Mouse (Mus musculus): ENCODE data around the gene Mrpl36.

Mrpl36 gene

GRCm38 (mm10) chr13:73347171-73347570, 18.9 kb downstream of the Mrpl36 start:
- no peak for DNase-seq

- DNase-seq: no peak
These were observed 19.8 kb downstream of the Mrpl36 start for GRCm38 (mm10) chr13:73347922-73348650.

- no peak for DNase-seq
These were observed 22.4 kb downstream of the Mrpl36 start for GRCm38 (mm10) chr13:73350741-73351140.

- no peak for DNase-seq
These were observed 23.6 kb downstream of the Mrpl36 start for GRCm38 (mm10) chr13:73351910-73352309.

- no peak for DNase-seq
These were observed 24.2 kb downstream of the Mrpl36 start for GRCm38 (mm10) chr13:73352491-73352890.

- no peak for DNase-seq
These were observed 28.8 kb downstream of the Mrpl36 start for GRCm38 (mm10) chr13:73357106-73357505.

GRCm38 (mm10) chr13:73373367-73373766, 45.1 kb downstream of the Mrpl36 start:
- no peak for DNase-seq

GRCm38 (mm10) chr13:73374612-73375011, 46.3 kb downstream of the Mrpl36 start:
- DNase-seq: no peak

- DNase-seq: no peak
These were observed 49.3 kb downstream of the Mrpl36 start for GRCm38 (mm10) chr13:73377637-73378036.
